Mouse (Mus musculus): ENCODE results near the gene Tmem9.

Gene Tmem9

DNA sequence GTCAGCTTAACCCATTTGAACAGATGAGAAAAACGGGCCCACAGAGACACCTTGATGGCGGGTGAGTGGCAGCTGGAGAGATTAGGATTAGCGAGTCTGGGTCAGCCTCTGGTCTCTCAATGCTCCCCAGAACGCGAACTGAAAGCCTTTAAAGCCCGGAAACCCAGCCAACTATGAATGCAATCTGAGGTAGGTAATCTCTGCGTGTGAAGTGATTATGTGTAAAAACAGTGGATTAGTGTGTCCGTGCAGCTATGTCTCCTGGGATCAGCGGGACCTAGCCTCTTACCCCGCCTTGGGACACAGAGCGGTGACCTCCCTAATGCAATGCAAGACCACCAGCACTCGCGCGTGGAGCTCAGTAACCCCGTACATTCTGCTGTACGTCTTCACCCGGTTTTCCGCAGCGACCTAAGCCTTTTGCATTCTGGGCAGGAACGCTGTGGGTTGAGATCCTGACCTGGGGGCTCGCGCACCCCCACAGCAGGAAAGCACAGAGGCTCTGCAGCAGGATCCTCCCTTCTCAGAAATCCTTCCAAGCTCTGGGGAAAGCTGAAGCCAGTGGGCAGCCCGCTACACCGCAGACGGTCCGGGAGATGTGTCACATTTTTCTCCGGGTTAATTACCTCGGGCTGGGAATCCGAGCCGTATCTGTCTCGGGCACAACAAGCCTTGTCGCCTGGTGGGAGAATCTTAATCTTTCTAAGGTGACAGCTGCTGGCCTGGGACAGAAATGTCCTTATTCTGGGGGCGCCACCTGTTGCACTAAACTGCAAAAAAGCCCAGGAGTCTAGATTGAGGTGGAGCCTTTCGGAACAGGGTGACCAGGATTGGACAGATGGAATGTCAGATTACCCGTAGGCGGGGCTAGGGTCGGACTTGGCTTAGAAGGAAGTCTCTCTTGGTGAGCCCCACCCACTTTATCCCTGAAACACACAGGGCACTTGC, at the start of gene Tmem9:
Tmem9 (plus strand) TSS at position 940 of the 948 bp plus-strand sequence.
- peak; percentile 67 to 68 for DNase-seq (ENCODE audit: low spot score in 2 of 2)

DNA sequence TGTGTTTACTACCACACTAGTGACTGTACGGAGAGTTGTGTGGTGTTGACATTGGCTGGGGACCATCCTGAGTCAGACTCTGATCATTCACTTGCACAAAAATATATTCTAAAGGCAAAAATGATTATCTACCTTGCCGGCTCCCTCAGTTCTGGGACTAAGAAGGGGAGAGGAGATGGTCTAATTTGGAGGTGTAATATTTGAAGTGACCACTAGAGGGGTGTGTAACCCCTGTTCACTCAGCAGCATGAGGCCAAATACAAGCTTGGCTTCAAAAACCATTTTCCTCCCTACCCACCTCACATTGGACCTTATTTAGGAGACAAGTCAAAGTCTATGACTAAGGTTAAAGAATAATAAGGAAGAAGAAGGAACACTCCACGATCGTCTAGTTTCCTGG, 49.5 kb upstream of the Tmem9 start:
- DNase-seq (ENCODE audit: low spot score in 2 of 2): peak in 1 of 2 experiments; percentile 31

DNA sequence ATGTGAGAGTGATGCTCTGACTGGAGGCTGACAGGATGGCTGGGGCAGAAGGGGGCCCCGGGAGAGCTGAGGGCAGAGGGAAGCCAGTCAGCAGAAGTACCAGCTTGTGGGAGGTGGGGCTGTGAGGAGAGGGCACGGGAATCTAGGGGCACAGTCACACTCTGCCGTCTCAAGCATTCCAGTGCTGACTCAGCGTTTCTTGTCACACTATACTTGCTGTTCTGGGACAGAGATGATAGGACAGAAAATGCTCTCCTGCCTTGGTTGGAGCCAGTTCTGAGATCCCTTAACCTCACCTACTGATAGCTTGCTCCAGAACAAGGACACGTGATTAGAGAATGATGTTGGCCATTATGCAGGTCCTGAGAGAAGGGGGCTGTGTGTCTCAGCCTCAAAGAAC, 44.8 kb upstream of the Tmem9 start:
- no peak for DNase-seq (ENCODE audit: low spot score in 2 of 2)

DNA sequence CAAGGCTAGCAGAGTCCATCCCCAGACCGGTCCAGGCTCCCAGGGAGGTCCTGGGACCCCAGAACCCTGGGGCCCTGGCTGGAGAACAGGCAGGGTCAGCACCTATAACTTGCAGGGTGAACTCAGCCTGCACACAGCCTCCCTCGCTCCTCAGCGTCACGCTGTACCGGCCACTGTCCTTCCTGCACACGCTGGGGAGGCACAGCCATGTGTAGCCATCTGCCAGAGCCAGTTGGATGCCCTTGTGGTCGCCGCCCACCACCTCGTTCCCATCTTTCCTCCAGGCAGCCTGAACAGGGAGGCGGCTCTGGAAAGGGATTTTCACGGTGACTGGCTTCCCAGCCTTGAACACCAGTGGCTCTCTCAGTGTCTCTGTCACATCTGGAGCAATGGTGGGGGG, 43.4 kb upstream of the Tmem9 start:
- peak in 1 of 2 experiments; percentile 33 for DNase-seq (ENCODE audit: low spot score in 2 of 2)

DNA sequence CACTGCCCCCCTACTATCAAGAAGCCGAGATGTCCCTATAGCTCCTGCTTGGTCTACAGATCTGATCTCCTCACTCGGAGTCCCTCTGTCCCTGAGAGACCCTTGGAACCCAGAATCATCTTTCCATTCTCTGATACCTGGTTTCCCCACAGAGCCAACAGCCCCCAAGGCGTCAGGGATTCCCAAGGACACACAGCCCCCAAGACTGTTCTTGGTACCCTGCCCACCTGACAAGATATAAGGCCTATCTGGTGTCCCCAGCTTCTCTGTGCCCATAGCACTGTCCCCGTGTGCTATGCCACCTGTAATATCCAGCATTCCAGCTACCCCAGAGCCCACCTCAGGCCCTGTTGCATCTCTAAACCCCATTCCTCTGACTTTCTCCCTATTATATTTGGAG, 40.2 kb upstream of the Tmem9 start:
- no peak for DNase-seq (ENCODE audit: low spot score in 2 of 2)

DNA sequence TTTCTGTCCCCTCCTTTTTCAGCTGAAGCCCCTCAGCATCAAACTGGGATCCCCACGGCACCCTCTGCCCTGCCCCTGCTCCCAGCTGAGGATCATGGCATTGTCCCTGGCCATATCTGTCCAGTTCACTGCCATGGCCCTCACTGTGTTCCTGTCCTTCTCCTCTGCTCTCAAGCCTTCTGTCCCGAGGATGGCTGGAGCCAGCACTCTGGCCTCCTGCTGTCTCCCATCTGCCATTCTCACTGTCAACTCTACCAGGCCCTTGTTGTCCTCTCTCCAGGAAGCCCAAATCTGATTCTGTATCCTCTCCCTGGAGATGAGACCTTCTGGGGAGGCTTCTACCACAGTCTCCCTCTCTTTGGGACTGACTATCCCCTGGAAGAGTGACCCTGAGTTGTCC, 37.5 kb upstream of the Tmem9 start:
- no peak for DNase-seq (ENCODE audit: low spot score in 2 of 2)

DNA sequence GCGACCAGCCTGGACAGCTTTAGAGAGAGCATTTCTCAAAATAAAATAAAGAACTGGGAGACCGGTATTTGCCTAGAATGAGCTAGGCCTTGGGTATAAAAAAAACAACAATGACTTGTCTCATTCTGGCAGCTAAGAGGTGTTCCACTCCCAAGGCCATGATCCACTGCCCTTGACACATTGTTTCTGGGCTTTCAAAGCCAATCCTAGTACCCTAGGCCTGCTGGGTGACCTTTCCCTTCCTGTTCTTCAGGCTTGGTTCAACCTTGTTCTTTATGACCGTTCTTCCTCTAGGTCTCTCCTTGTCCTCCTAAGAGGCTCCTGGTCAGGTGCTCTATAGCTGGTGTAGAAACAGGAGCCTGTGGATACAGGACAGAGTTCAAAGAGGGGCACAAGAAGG, 35.4 kb upstream of the Tmem9 start:
- DNase-seq (ENCODE audit: low spot score in 2 of 2): no peak

DNA sequence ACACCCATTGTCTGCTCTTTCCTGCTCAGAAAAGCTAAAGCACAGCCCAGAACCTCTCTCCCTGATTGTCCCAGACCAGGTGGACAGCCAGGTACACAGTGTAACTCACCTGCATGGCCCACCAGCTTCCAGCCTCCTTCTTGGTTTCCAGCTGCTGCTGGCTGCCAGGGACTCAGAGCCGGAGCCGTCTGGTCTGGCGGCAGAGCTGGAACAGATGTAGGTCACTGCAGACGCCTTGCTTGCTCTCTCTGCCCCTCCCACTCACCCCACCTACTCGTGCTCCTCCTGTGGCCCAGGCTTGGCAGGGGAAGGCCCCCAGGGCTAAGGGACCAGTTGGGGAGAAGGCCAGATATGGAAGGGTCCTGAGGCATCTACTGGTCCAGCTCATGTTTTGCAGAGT, 23.8 kb upstream of the Tmem9 start:
- DNase-seq (ENCODE audit: low spot score in 2 of 2): no peak

DNA sequence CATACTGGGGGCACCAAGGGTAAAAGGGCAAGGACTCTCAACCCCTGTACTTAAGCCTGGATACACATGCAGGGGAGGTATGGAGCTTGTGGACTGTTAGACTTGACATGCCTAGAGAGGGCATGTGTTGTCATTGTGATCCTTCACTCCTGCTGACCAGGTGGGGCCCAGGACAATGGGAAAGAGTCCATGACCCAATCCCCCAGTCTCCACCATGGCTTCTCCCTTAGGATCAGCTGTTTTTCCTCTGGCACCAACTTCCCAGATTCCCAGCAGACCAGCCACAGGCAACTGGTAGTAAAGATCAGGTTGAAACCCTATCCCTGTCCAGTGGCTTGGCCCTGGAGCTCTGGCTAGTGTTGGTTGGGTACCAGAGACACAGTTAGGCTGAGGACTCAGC, 18.1 kb upstream of the Tmem9 start:
- DNase-seq (ENCODE audit: low spot score in 2 of 2): no peak

DNA sequence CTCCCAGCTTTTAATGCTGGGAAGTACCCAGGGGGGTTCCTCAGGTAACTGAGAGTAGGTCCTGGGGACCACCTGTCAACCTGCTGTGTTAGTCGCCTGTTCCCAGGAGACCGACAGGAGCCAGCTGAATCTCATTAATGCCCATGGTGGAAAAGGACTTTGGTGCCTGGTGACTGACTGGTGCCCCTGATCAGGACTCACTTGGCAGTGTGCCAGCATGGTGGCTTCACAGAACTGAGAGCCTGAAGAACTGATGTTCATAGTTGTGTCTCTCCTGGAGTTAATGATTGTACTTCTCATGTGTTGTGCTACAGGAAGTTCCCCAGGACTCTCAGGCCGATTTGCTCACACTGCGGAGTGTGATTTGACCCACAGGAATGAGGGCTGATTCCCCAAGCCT, 14.5 kb upstream of the Tmem9 start:
- DNase-seq (ENCODE audit: low spot score in 2 of 2): no peak

DNA sequence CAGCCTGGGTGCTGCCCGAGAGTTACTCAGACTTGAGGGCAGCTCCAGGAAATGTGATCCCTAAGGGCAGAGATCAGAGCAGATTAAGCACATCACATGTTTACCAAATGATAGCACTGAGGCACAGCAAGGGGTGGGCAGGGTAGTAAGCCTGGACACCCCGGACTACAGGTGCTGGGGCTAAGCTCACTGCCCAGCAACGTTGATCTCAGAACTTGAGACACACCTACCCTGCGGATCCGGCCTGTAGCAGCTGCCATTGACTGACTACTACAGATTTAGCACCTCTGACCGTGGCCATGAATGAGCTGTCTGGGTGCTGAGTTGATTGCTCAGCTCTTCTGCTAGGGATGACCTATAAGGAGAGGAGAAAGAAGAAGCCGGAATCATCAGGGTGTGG, 10.4 kb upstream of the Tmem9 start:
- DNase-seq (ENCODE audit: low spot score in 2 of 2): no peak

DNA sequence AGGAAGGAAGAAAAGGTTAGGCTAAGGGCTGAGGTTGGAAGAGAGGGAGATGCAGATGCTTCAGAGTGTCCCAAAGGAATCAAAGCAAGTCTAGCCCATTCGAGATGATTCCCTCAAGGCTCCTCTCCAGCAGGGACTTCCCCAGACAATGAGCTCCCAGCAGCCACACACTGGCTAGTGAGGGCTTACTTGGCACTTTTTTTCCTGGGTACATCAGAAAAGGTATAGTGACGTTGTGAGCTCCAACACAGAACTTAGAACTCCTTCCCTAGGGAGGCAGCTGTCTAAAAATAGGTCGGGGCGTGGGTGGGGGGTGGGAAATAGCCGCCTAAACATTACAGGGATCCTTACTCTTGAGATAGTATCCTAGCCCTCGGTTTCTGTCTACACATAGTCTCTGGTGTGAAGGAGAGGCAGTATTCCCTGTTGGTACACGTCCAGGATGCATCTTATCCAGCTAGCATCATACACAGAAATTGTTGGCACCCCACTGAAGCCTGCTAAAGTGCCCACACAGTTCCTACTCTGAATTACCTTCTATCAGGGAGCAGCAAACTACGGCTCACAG, 8.1 kb upstream of the Tmem9 start:
- no peak for DNase-seq (ENCODE audit: low spot score in 2 of 2)

DNA sequence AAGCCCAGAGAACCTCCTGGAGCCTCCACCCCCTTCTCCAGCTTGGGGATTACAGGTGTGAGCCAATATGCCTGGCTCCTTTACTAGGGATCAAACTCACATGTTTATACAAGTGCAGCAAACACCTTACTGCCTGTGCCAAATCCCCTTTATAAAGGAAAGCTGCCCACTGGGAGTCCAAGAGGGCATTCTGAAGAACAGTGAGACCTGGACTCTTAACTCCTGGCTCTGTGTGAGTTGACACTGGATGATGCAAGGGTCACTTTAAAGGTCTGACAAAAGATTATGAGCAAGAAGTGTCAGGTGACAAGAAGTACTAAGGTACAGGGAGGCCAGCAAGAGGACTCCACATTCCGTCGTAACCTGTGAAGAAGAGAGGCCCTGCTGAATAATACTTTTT, 6.5 kb upstream of the Tmem9 start:
- no peak for DNase-seq (ENCODE audit: low spot score in 2 of 2)

DNA sequence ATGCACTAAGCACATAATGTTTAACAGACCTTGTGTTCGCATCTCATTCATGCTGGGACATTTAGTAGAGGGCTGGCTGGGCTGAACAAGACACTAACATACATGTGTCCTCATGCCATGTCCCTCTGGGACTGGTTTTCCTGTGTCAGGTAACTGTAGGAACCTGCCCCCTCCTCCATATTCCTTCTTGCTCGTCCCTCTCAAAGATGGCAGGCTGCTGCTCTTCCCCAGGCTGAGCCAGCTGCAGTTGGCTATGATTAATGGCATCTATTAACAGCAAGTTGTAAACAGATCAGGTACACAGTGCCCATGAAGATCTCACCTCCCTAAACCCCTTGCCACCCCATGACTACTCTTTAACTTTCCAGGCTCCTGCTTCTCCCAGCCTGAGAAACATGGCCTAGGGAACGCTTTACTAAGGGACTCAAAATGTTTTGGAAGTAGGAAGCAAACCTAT, 1.6 kb upstream of the Tmem9 start, which contains the start of gene Igfn1:
Igfn1 (minus strand) TSS at position 51 of the 457 bp plus-strand sequence.
- no peak for DNase-seq (ENCODE audit: low spot score in 2 of 2)

DNA sequence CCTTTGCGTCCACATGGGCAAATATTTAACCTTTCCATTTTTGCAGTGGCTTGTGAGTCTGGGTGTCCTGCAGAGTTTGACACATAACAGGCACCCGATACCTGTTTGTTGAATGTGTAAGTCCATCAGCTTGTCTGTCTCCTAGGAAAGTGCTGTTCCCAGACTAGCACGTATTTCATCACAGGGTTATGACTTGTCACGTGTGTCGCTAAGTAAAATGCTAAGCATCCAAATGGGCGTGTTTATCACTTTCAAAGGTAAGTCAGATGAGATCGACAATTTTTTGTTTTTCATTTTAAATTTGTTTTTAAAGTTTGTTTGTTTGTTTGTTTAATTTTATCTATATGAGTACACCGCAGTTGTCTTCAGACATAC, 196 bp downstream of the Tmem9 start:
- no peak for DNase-seq (ENCODE audit: low spot score in 2 of 2)

DNA sequence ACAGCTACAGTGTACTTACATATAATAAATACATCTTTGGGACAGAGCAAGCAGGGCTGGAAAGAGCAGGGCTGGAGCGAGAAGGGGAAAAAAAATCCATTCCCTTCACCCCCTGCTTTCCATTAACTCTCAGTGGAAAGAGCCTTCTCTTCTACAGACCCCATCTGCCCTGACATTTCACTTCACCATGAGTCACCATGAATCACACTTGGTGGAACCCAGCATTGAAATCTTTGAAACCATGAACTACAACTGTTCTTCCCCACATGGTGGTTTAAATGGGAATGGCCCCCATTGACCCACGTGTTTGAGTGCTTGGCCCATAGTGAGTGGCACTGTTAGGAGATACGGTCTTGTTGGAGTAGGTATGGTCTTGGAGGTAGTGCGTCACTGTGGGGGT, 2.3 kb downstream of the Tmem9 start:
- DNase-seq (ENCODE audit: low spot score in 2 of 2): no peak

DNA sequence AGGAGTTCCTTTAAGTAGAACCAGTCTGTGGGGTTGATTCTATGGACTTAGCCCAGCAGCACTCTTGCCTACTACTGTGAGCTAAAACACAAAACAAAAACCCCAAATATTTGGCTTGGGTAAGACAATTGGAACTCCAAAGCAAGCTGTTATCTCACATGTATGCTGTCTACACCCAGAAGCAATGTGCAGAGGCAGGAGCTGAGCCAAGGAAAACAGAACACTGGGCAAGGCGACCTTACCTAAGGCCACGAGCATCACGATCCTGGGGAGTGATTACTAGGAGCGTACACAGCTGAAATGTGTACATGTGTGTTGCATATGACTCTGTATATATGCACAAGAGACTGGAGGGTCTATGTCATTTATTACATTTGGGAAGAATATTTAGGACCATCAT, 5.6 kb downstream of the Tmem9 start:
- DNase-seq (ENCODE audit: low spot score in 2 of 2): no peak

DNA sequence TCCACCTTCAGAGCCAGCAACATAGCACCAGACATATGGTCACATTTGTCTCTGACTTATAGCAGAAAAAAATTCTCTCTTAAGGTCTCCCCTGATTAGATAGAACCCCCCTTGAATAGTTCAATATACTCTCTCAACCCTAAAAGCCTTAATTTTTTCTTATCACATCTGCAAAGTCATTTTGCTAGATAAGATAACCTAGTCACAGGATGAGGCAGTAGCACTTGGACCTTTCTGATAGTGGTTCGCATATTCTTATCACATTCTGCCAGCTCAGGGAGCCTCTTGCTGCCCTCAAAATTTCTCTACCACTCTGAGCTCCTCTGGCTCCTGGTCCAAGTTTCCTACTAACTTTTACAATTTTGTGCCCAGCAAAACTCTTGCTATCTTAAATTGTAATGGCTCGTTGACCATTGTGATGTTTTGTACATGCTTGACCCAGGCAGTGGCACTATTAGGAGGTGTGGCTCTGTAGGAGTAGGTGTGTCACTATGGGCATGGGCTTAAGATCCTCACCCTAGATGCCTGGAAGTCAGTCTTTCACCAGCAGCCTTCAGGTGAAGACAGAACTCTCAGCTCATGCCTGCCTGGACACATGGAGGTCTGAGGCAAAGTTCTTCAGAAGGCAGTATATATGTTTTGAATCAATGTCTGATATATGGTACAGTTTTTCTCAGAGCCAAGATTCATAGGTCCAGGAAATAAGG, 7.0 kb downstream of the Tmem9 start:
- no peak for DNase-seq (ENCODE audit: low spot score in 2 of 2)

DNA sequence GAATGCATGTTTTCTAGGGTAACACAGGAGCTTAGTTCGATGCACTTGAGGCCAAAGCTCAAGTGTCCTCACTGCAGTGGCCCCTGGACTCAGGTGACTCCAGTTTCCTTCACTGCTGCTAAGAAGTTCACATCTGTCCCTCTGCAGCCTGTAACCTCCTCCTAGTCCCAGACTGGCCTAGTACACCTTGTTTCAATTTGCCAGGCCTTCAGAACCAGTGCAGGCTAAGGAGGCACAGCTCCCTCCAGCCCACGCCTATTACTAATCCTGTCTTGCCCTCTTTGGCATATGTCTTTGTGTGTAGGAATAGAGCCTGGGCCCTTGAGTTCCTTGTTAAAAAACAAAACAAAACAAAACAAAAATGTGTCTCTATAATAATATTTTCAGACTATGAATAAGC, 9.4 kb downstream of the Tmem9 start:
- DNase-seq (ENCODE audit: low spot score in 2 of 2): no peak

DNA sequence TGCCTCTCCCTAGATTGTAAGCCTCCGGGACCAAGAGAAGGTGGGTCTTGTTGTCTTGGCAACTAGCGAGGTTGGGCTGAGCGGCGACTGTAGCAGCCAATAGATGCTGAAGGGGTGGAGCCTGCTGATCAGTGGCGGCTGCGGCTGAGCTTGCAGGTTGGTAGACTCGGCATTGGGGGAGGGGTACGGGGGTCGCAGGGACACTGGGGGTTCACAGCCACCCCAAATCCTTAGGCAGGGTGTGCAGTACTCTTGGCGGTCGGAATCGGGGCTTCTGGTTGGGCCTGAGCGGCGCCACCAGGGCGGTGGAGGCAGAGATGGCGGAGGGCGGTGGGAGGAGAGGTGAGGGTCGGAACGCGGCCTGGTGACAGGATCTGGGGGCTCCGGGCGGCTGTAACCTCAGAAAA, 10.0 kb downstream of the Tmem9 start:
- peak; percentile 94 to 95 for DNase-seq (ENCODE audit: low spot score in 2 of 2)

DNA sequence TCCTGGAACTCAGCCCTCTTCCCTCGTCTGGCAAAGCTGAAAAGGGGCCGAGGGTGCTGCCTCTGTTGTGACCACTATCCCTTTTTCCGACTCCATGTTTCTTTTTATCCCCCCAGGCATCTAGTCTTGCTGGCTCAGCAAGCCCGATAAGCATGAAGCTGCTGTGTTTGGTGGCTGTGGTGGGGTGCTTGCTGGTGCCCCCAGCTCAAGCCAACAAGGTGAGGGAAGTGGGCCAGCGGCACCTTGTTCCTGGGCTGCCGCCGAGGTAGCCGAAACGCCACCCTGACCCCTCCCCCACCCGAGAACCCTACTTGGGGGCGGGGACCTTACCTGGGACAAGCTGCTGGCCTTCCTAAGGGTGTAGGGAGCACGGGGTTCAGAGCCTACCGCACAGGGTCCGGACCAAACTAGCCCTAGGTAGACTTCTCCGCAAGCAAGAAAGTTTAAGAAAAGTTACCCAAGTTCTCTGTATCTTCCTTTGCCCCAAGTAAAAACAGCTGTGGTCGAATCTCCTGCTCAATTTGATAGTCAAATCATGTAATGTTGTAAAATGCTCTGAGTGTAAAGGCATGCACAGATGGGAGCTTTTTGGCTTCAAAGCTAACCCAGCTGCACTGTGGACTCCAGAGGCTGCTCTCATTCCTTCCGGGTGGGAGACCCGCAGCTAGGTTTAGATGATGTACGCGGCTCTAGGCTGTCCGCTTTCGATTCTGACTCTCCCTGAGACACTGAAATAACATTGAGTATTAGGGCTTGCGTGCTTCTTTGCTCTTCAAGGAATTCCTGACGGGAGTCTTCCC, 10.6 kb downstream of the Tmem9 start:
- DNase-seq (ENCODE audit: low spot score in 2 of 2): no peak

DNA sequence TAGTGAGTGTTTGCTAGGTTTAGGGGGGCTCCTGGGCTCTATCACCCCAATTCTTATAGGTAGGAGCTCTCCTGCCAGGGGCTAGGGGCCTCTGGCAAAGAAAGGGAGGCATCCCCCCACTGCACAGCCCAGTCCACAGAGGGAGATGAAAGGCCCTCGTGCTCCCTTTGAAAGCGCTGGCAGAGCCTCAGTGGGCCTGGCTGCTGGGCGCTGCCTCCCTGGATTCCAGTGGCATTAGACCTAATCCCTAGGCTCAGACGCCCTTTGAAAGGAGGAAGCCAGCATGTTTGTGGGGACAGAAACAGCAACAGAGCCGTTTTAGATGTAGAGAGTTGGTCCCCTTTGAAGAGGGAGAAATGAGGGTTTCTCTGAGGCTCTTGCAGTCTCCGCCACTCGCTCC, 22.3 kb downstream of the Tmem9 start:
- no peak for DNase-seq (ENCODE audit: low spot score in 2 of 2)

Data from right cerebral cortex, adult 2 months (tissue).